15 mouse cellular contexts compared by ENCODE assay signal in the genomic region with DNA sequence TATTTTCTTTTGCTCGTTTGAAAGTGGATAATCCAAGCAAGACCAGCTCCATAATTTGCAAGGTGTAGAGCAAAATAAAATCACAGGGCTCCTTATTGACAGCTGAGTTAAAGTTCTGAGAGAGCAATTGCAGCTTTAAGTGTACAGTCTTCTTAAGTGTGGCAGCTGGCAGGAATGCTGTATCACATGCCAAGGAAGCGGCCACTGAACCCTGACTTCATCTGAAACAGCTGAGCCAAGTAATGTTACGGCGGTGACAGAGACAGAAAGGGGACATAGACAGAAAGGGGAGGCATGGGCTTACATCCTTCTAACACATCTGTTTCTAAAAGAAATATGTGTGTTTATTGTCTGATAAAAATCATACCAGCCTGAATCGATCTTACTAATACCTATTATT.
DNase-seq lines count a peak whose midpoint lies in the region; ATAC-seq and TF ChIP-seq lines count a peak whose summit lies in the region.
"Had no signal": no experiment of that assay in that cellular context is flagged by ENCODE, and none has a peak within 500 bp of the region (broad histone marks: within the 10 kb centered on the region; RNA-seq: fewer than 3 reads in every experiment).

No protein-coding gene starts in this region.

- DNase-seq in heart, postnatal 10 days: peak; percentile 4 to 8
- no peak for DNase-seq in heart, postnatal 25 days (ENCODE audit: low spot score)
- peak; percentile 30 for DNase-seq in midbrain, postnatal 0 days (ENCODE audit: low spot score)
- DNase-seq in midbrain, embryonic 11.5 days (ENCODE audit: low spot score, missing footprints): no peak
- peak; percentile 57 for DNase-seq in kidney, postnatal 0 days (ENCODE audit: low spot score)
- no peak for DNase-seq in T-cell, adult 2 months (ENCODE audit: low spot score)
- no peak for DNase-seq in spleen, adult 18-20 months
- DNase-seq: adrenal gland, postnatal 10 days; cerebellum, adult 8-10 months; liver, embryonic 13.5 days had no signal

- H3K9me3 ChIP-seq in midbrain, postnatal 0 days (ENCODE audit: low read length): no peaks in the 10 kb centered on the region
- no peaks in the 10 kb centered on the region for H3K9me3 ChIP-seq in midbrain, embryonic 11.5 days (ENCODE audit: control insufficient read depth, low read length)
- H3K9me3 ChIP-seq in kidney, postnatal 0 days (replicated peaks; ENCODE audit: low read length): no peaks in the 10 kb centered on the region
- H3K9me3 ChIP-seq: heart, embryonic 10.5 days; liver, embryonic 13.5 days; neural tube, embryonic 12.5 days had no signal

- no peak overlapping the region for H3K4me3 ChIP-seq in midbrain, postnatal 0 days (ENCODE audit: low read depth, low read length)
- no peak overlapping the region for H3K4me3 ChIP-seq in midbrain, embryonic 11.5 days (ENCODE audit: low read depth, low read length)
- H3K4me3 ChIP-seq in kidney, postnatal 0 days (replicated peaks; ENCODE audit: low read depth, low read length): no peak overlapping the region
- H3K4me3 ChIP-seq: heart, embryonic 10.5 days; layer of hippocampus, adult 2 months; liver, embryonic 13.5 days; neural tube, embryonic 12.5 days had no signal

- H3K27ac ChIP-seq in midbrain, postnatal 0 days (ENCODE audit: low read depth, low read length): no peak overlapping the region
- H3K27ac ChIP-seq in midbrain, embryonic 11.5 days (ENCODE audit: low read depth, low read length): no peak overlapping the region
- no peak overlapping the region for H3K27ac ChIP-seq in kidney, postnatal 0 days
- H3K27ac ChIP-seq: heart, embryonic 10.5 days; layer of hippocampus, adult 2 months; liver, embryonic 13.5 days; neural tube, embryonic 12.5 days had no signal

- no peaks in the 10 kb centered on the region for H3K27me3 ChIP-seq in midbrain, postnatal 0 days (ENCODE audit: insufficient read depth, low read length)
- H3K27me3 ChIP-seq in midbrain, embryonic 11.5 days (ENCODE audit: control insufficient read depth, insufficient read depth, low read length): no peaks in the 10 kb centered on the region
- H3K27me3 ChIP-seq in kidney, postnatal 0 days (ENCODE audit: insufficient read depth, low read length): no peaks in the 10 kb centered on the region
- H3K27me3 ChIP-seq: liver, embryonic 13.5 days; neural tube, embryonic 12.5 days had no signal

- 73% methylated on average over 5 of the region's 5 CpGs for WGBS in midbrain, postnatal 0 days
- 82% methylated on average over 5 of the region's 5 CpGs for WGBS in midbrain, embryonic 11.5 days
- 48% methylated on average over 5 of the region's 5 CpGs for WGBS in kidney, postnatal 0 days

- H3K9ac ChIP-seq in midbrain, postnatal 0 days (replicated peaks; ENCODE audit: low read length, poor library complexity, severe bottlenecking): no peak overlapping the region
- no peak overlapping the region for H3K9ac ChIP-seq in midbrain, embryonic 11.5 days (ENCODE audit: low read length)
- no peak overlapping the region for H3K9ac ChIP-seq in kidney, postnatal 0 days (ENCODE audit: low read depth, low read length)
- H3K9ac ChIP-seq: liver, embryonic 13.5 days; neural tube, embryonic 12.5 days had no signal

- no peaks in the 10 kb centered on the region for H3K36me3 ChIP-seq in midbrain, postnatal 0 days (ENCODE audit: insufficient read depth, low read length)
- no peaks in the 10 kb centered on the region for H3K36me3 ChIP-seq in midbrain, embryonic 11.5 days (ENCODE audit: control insufficient read depth, insufficient read depth, low read length)
- no peaks in the 10 kb centered on the region for H3K36me3 ChIP-seq in kidney, postnatal 0 days (ENCODE audit: insufficient read depth, low read length)
- H3K36me3 ChIP-seq: heart, embryonic 10.5 days; liver, embryonic 13.5 days; neural tube, embryonic 12.5 days had no signal

- no peak for ATAC-seq in midbrain, postnatal 0 days (ENCODE audit: low FRiP score)
- no peak for ATAC-seq in midbrain, embryonic 11.5 days (ENCODE audit: low FRiP score)
- 0 out of 2 replicates have a peak, but pooled peaks have one; percentile 49 for ATAC-seq in kidney, postnatal 0 days (replicated peaks; ENCODE audit: low FRiP score, low read depth)
- ATAC-seq in megakaryocyte-erythroid progenitor cell, adult 5-6 weeks (replicated peaks; ENCODE audit: low FRiP score, low TSS enrichment, poor library complexity, severe bottlenecking): no peak
- ATAC-seq: midbrain, embryonic 16.5 days had no signal

- no peaks in the 10 kb centered on the region for H3K4me1 ChIP-seq in midbrain, postnatal 0 days (ENCODE audit: insufficient read depth, low read length)
- no peaks in the 10 kb centered on the region for H3K4me1 ChIP-seq in midbrain, embryonic 11.5 days (ENCODE audit: control insufficient read depth, insufficient read depth, low read length)
- no peaks in the 10 kb centered on the region for H3K4me1 ChIP-seq in kidney, postnatal 0 days (replicated peaks; ENCODE audit: insufficient read depth, low read length)
- H3K4me1 ChIP-seq: heart, embryonic 10.5 days; liver, embryonic 13.5 days; neural tube, embryonic 12.5 days had no signal

- TF ChIP-seq CTCF in midbrain, postnatal 0 days (IDR thresholded peaks at IDR 0.05): no peak
- TF ChIP-seq CTCF in kidney, postnatal 0 days (IDR thresholded peaks at IDR 0.05; ENCODE audit: low read depth): no peak

- H3K4me2 ChIP-seq in midbrain, postnatal 0 days (ENCODE audit: low read depth, low read length, poor library complexity, severe bottlenecking): no peak overlapping the region
- H3K4me2 ChIP-seq in midbrain, embryonic 11.5 days: no peak overlapping the region
- no peak overlapping the region for H3K4me2 ChIP-seq in kidney, postnatal 0 days (ENCODE audit: low read length)
- H3K4me2 ChIP-seq: liver, embryonic 13.5 days; neural tube, embryonic 12.5 days had no signal

- intact Hi-C loops in heart, postnatal 10 days (cut with DNase I): no loop called here
- intact Hi-C loops in heart, postnatal 25 days (cut with DNase I): no loop called here

Comparison
In these comparisons a context has a peak if more than half of its experiments do, and no peak if none do; other contexts are left out.
1. DNase-seq: peak in heart, postnatal 10 days (2 of 2), midbrain, postnatal 0 days (single experiment) and kidney, postnatal 0 days (single experiment); none in heart, postnatal 25 days (single experiment), midbrain, embryonic 11.5 days (single experiment), T-cell, adult 2 months (single experiment) and spleen, adult 18-20 months (0 of 2).